Mouse (Mus musculus) common myeloid progenitor, adult 5-6 weeks (primary cell): ENCODE results near the gene Dnajc28. TPM values are rescaled to one million over a fixed set of nuclear protein-coding genes. Genes with fewer than 3 reads are reported as not detected.

Source experiments
- ATAC-seq: replicated peaks from 2 replicates; pipeline ENCODE4 v1.8.0; 2016; ENCODE audit warnings: low read depth, mild to moderate bottlenecking, moderate TSS enrichment, inconsistent platforms; ENCODE audit not compliant: poor library complexity, severe bottlenecking
- total RNA-seq: library from RNA; stranded (forward); fragments of 200-1000, 187-1606 nt; gene quantifications from 2 replicates; pipeline ENCODE4 v1.2.3, GENCODE M21; 2017

Gene Dnajc28
- total RNA-seq, 1 experiment from 2014 or later = 7.4 TPM

DNA sequence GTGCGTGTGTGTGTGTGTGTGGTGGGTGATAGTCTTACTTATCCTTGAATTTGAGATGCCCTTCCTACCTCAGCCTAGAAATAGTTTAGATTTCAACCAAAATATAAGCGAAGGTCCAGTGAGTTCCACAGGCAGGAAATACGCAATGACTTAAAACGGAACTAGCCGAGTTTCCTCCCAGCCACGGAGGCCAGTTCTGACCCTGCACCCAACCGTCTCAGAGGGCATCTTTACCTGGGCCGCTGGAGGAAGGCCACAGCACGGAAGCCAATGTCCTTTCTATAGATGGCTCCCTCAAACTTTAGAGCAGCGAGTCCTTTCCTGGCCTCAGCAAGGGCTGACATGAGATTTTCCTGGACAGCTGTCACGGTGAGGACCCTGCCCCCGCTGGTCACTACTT is 14.8 kb upstream of the Dnajc28 start:
- ATAC-seq = no peak

DNA sequence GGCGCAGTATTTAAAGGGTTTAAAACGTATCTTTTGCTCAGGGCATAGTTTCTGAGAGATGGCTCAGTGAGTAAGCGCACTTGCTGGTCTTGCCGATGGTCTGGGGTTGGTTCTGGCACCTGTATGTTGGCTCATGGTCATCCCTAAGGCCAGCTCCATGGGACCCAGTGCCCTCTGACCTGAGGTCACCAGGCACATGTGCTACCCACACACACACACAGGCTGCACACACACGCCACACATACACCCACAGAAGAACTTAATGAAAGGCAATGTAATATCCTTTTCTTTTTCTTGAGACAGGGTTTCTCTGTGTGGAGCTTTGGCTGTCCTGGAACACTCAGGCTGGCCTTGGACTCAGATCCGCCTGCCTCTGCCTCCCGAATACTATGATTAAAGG is 14.1 kb upstream of the Dnajc28 start:
- ATAC-seq = no peak

DNA sequence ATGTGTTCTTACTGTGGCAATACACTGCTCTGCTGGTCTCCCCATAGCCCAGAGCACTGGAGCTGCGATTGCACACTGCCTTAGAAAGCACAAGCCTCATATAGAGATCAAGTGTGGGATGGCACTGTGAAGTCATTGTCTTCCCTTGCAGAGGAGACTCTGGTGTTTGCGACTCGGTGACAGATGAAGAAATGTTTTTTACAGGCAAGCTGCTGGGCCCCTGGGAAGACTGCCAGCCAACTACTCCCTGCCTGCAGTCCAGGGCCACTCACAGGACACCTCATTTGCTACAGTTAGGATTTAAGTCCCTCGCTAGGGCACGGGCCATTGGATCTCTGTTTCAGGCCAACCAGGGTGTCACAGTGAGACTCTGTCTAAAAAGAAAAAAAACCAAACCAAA is 13.6 kb upstream of the Dnajc28 start:
- ATAC-seq = no peak

DNA sequence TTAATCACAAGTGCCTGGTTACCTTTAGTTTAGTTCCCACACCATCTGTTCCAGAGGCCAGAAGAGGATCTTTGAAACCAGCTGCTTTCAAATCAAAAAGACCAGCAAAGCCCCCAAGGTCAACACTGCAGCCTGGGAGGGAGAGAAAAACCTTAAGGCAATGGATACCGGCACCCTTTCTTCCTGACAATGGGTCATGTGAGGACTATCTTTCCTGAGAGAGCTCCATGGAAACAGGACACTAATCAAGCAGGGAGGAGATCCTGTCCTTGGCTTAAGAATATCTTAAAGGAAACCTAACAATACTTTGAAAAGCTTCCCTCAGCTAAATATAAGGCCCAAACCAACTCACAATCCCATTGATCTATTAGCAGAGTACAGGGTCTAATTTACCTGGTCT is 11.8 kb upstream of the Dnajc28 start:
- no peak for ATAC-seq

DNA sequence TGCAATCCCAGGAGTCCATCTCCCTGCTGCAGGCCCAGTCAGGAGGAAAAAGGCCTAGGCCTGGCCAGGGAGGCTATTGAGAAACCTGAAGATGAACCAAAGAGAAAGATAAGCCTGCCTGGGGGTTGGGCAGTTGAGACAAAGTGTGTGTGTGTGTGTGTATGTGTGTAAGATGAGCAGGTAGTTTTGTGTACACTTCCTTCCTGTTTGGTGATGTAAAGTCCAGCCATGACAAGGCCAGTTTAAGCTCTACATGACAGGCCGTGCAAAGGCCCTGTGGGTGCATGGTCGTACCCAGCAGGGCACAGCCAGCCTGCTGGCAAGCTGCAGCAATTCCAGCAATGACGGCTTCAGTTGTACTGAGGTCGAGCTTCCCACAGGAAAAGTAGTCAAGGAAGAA is 10.9 kb upstream of the Dnajc28 start:
- ATAC-seq = no peak

DNA sequence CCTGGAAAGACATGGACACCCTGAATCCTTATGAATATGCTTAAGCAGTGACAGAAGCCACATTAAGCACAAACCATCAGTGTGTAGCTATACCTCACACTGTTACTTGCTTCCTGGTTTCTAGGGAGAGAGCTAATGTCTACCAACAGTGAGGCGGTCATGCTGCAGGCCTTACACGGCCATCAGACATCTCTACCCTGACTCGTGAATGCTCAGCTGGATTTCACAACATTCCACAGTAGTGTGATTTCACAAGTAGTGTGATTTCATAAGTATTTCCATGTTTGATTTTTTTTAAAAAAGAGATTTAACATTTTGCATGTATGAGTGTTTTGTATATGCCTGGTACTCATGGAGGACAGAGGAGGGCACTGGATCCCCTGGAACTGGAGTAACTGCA is 9.8 kb upstream of the Dnajc28 start:
- ATAC-seq = no peak

DNA sequence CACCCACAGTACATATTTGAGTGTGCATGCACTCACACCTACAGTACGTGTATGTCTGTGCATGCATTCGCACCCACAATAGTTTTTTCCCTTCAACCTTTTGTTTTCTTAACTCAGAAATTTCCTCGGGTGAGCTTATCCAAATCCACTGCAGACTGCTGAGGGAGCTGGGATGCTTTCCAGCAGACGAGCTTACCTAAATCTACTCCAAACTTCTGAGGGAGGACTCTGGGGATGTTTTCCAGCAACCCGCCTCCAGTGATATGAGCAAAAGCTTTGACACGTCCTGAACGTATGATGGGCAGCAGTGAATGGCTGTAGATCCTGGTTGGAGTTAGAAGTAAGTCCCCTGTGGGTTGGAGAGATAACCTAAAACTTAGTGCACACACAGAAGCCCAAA is 9.0 kb upstream of the Dnajc28 start:
- no peak for ATAC-seq

DNA sequence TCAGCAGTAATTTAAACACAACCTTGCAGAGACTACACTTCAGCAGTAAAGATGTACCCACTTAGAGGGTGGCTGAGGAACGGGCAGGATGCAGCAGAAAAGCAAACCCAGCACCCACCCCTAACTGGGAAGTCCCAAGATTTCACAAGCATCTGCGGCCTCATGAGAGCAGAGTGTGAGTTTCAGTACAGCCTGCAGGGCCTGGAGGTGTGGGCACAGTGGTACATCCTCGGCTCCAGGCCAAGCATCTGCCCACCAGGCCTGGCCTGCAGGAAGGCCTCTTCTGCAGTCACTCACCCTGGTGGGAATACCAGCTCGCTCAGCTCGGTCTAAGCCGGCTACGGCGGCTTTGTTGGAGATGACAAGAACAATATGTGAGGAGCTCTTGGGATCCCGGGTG is 4.2 kb upstream of the Dnajc28 start:
- ATAC-seq = no peak

DNA sequence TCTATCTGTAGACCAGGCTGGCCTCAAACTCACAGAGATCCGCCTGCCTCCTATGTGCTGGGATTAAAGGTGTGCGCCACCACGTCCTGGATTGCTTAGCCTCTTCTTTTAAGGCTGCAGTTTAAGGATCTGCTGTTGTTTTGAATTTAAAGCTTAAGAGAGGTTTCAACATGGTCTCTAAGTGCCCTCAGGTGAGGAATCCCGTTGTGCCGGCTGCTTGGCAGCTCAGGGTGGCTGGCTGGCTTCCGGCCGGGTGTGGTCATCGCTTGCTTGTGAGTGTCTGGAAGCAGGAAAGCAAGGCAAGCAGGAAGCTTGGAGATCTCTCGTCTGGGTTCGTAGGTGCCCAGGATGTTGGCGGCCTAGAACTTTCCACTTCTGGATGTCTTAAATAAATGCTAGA is 2.2 kb upstream of the Dnajc28 start:
- ATAC-seq = no peak

DNA sequence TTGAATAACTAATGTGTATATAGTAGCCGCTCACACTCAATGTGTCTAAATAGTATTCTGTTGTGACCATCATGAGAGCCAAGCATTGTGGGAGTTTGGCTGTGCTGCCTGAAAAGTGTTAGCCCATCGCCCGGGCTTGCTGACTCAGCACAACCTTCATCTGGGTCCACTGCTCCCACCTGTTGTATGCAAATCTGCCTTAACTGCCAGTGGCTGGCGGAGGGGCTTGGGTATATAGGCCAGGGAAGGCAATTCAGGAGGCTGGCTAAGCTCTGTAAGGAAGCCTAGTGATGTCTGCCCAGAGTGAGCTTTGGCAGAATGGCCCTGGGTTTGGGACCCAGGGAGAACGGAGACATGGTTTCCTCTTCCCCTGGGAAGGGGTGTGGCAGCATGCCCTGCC is 1.4 kb upstream of the Dnajc28 start:
- no peak for ATAC-seq

DNA sequence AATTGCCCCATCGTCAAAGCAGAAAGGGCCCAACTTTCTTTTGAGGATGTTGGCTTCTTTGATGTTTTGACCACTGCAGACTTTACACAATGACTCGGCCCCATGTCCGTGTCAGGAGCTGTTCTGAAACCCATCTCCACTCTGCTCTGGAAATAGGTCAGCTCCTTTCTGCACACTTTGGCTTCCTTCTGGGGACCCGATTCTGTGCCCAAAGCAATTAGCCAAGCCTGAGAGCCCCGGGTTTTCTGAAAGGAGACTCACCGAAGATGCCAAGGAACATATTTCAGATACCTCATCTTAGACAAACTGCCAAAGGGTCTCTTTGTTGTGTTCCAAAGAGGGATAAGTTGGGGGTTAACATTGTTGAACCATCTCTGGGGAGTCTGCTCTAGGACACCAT is 4.3 kb downstream of the Dnajc28 start:
- no peak for ATAC-seq

DNA sequence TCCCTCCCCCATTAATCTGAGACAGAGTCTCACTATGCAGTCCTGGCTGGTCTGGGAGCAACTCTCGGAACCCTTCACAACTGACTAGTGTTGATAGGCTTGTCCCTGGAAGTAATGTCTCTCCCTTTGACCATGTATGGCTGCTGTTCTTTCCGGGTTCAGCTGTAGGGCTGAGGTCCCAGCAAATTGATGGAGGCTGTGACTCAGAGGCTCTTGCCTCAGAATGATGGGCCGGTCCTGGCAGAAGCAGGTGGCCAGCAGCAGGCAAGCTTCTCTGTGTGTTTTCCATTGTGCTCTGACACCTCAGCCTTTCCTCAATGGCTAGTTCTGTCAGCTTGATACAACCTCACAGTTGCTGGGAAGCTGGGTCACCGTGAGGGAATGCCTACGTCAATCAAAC is 6.3 kb downstream of the Dnajc28 start:
- ATAC-seq = no peak

DNA sequence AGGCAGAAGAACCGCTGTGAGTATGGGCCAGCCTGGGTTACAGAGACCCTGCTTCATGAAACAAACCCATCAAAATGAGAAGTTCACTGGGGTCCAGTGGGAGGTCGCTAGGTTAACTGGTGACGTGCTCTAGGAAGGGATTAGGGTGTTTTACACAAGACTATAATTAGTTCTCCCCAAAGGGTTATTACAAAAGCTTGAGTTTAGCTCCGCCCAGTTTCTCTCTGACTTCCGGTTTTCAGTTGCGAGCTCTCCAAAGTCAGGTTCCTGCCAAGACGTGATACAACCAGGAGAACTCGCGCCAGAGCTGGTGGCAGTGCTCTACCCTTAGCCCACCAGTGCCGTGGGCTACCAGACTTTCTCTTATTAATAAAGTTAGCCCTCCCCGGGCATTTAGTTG is 7.6 kb downstream of the Dnajc28 start:
- ATAC-seq = peak; percentile 55

DNA sequence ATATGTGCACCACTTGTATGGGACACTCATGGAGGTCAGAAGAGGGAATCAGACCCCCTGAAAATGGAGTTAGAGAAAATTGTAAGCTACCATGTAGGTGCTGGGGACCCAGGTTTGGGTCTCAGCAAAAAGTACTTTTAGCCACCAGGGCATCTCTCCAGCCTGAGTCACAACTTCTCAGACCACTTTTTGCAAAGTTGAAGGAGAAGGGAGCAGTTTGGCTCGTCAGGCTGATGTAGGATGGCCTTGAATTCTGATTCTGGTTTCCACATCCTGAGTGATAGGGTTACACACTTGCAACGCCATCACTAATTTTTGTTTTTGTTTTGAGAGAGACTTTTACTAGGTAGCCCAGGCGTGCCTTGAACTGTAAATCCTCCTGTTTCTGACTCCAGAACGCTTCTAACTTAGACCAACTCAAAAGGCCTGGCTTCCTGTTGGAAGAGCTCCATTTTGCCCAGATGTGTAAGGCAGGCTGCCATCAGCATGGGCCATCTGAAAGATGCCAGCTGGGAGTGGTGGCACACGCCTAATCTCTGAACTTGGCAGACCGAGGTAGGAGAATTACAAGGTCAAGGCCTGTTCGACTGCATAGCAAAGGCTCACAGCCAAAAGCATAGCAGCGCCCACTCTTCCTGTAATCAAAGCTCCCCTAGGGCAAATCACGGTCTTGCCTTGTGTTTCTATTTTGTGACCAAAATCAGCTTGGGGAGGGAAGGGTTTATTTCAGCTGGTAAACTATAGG is 9.2 kb downstream of the Dnajc28 start:
- no peak for ATAC-seq

DNA sequence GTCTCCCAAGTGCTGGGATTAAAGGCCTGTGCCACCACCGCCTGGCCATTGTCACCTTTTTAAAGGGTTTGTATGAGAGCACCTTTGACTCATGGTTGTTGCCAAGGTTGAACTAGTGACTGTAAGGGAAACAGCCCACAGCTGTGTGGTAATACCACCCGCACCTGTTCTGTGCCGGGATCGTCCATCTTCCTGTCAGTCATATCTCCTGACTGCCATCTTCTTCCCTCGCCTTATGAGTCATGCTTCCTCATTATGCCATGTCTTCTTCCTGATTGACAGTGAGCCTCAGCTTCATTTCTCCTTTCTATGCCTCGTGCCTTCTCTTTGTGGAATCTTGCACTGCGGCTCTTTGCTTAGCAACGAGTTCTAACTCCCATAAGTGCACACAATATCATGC is 11.9 kb downstream of the Dnajc28 start:
- peak; percentile 92 for ATAC-seq

DNA sequence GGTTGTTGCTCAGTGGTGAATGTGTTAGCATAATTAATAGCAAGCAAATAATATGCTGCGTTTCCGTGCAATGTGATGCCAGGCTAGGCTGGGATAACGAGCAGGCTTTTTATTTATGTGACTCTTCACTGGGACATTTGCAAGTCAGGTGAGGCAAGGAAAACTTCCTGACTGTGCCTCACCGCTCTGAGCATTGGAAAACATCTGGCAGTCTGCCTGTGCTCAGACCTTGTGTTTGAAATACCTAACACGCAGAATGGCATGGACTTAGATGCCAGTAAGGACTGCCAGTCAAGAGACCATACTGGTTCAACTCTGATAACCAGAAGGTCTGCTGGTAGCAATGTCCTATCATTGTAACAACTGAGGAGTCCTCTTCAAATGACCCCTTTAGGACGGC is 13.7 kb downstream of the Dnajc28 start:
- ATAC-seq = no peak

DNA sequence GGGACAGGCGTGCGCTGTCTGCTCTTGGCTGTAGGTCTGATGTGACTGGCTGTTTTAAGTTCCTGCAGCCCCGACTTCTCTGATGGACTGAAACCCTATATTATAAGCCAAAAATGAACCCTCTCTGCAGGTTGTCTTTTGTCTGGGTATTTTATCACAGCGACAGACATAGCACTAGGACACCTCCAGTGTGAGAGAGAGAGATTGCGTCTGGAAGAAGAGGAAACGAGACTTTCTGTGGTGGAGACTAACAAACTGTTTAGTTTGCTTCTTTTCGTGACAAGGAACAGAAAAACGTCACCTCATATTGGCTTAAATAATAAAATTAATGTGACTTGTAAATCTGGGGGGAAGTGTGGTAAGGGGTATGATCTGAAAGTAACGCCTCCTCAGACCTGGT is 17.1 kb downstream of the Dnajc28 start:
- ATAC-seq = peak; percentile 33

DNA sequence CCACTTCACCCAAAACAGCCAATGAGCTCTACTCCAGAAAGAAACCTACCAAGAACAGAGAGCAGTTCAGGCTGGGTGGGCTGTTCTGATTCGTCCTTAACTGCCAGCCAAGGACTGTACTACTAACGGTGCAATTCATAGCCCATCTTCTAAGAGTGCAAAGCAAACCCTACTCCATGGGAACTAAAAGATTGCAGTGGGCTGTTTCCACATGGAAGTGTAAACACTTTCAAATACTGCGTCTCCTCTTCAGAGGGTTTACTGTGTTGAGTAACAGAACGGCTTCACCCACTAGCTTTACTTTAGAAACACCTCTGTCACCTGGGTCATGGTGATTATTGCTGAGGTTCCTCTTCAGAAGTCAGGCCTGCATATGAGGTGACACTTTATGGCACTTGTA is 17.7 kb downstream of the Dnajc28 start:
- no peak for ATAC-seq

DNA sequence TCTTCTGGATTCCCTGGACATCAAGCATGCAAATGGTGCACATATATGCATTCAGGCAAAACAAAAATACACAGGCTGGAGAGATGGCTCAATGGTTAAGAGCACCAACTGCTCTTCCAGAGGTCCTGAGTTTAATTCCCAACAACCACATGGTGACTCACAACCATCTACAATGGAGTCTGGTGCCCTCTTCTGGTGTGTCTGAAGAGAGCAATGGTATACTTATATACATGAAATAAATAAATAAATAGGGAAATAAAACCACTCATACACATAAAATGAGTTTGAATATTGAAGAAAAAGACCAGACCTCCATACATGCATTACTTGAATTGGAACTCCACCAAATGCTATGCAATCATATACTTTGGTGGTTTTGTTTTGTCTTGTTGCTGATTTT is 19.6 kb downstream of the Dnajc28 start:
- no peak for ATAC-seq

DNA sequence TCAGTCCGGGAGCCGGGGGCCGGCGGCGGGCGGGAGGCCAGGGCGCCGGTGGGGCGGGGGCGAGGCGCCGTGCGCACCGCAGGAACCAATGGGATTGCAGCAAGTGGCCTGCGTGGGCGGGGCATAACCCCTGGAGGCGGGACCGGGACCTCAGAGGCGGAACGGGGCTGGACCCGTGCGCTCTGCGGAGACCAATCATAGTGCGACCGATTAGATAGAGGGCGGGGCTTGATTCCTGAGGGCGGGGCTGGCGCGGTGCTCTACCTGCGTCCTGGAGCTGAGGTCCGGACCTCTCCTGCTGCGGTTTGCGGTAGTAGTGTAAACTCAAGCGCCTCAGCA is 21.2 kb downstream of the Dnajc28 start, which contains the start of gene Tmem50b:
TSS of gene Tmem50b (minus strand) at position 129 of the 339 bp plus-strand sequence.
- ATAC-seq = peak; percentile 91

DNA sequence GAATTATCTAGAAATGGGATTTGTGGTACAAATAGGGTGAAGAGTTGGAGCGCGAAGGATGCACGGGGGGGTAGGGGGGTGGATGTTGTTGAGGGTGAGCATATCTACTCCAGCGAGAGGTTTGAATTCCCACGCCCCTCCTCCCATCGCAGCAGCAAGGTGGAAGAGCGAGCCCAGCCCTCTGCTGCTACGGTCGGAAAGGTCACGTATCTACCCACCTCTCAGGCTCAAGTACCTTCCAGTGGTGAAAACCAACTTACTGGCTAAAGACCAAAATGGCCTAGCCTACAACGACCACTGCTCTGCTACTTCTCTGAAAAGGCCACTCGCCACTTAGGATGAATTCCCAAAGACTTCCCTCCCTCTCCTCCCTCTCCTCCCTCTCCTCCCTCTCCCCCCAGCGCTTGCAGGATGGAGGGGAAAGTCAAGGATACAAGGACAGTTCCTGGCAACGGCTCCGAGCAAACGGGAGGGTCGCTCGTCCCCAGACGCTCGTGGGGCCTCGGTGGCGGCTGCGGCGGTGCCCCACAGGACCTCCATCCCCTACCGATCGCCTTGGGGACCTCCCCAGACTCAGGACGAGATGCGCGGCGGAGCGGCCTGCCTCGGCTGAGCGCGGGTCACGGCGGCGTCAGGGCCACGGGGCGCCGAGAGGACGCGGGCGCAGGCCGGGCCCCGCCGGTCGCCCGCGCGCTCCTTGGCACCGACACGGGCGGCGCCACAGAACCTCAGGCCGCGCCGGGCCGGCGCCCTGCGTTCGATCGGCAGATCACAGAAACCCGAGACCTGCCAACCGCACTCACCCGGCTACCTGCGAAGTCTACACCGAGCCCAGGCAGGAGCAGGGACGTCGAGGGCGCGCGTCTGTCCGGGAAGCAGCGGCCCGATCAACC is 21.8 kb downstream of the Dnajc28 start:
- no peak for ATAC-seq

DNA sequence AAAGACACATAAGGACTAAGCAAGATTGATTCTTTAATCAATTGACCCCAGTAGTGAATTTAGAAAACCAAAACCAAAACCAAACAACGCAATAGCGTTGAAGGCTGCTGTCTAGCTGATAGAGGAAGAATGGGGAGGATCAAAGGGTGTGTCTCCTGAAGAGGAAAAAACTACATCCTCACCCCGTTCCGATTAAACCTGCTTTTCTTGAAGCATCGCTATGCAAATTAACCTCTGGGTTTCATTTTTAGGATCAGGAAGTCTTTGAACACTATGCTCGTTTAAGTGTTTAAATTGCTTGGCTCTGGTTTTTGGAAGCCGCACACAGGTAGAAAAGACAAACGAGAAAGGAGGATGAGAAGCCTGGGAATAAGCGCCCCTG is 22.4 kb downstream of the Dnajc28 start:
- ATAC-seq = peak; percentile 30
